Mouse (Mus musculus) E14TG2a.4 (cell line): ENCODE data around the gene Gabarap.

Source experiments
- CTCF ChIP-seq: conservative IDR thresholded peaks from 2 replicates; pipeline ENCODE4 v1.5.1; 2014; ENCODE audit warnings: low read length
- NANOG ChIP-seq: IDR thresholded peaks from 2 replicates; pipeline ENCODE4 v1.6.1; 2014; ENCODE audit warnings: borderline replicate concordance, low read length, mixed read lengths
- POU5F1 ChIP-seq: IDR thresholded peaks from 2 replicates; pipeline ENCODE4 v1.6.1; 2014; ENCODE audit warnings: low read length, borderline replicate concordance

DNA sequence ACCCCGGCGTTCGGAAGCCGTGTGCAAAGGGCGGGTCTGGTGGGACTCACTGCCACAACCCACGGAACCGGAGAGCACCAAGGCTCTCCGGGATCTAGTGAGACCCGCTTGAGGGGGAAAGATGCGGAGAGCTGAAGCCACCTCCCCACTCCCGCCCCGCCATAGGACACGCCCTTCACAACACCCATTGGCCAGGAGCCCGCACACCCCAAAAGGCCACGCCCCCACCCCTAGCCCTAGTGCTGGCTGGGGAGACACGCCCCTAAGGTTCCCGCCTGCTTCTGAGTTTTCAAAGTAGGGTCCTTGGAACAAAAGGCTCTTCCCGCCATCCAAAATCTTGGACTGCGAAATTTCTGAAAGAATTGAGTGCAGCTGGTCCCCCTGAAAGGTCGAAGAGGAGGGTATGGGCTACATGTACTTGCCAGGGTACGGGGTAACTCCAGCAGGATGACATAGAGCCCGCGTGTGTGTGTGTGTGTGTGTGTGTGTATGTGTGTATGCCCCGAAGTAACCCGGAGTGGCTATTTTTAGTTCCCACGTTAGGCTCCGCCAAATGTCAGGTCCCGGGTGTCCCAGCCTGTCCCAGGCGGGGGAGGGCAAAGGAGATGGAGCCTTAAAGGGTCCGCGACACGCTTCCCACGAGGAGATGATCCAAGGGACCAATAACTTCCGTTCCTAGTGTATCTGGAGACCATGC is 42.7 kb upstream of the Gabarap start, which contains the start of gene Slc2a4:
- TF ChIP-seq CTCF, result no peak
- TF ChIP-seq POU5F1, result no peak
- TF ChIP-seq NANOG, result no peak
